Mouse (Mus musculus) heart, embryonic 16.5 days (tissue): ENCODE data around the gene Chd2. TPM values are rescaled to one million over a fixed set of nuclear protein-coding genes. Genes with fewer than 3 reads are reported as not detected.
A peak's percentile ranks its signal among the peaks of the same experiment; 100 is the strongest.

Experiments used
- ATAC-seq: fragments of 200-750 bp; cut with Nextera tagmentation; replicated peaks from 2 replicates; pipeline ENCODE4 v1.8.0; 2017; ENCODE audit warnings: moderate number of reproducible peaks; ENCODE audit not compliant: insufficient read depth, low FRiP score; ENCODE audit errors: extremely low read depth
- H3K27ac ChIP-seq: fragments of 300-500 bp; sonication (generic); 2 replicates; pipeline ENCODE4 v1.5.1; 2014; ENCODE audit warnings: mild to moderate bottlenecking, low read length, control low read depth, moderate library complexity
- H3K27me3 ChIP-seq: fragments of 300-500 bp; sonication (generic); 2 replicates; pipeline ENCODE4 v1.6.1; 2014; ENCODE audit warnings: low read length, mixed read lengths; ENCODE audit not compliant: control insufficient read depth, insufficient read depth
- H3K36me3 ChIP-seq: fragments of 300-500 bp; sonication (generic); 2 replicates; pipeline ENCODE4 v1.6.1; 2014; ENCODE audit not compliant: control insufficient read depth, insufficient read depth
- H3K4me1 ChIP-seq: fragments of 300-500 bp; sonication (generic); 2 replicates; pipeline ENCODE4 v1.6.1; 2014; ENCODE audit warnings: low read length, mixed read lengths; ENCODE audit not compliant: control insufficient read depth, insufficient read depth
- H3K4me2 ChIP-seq: fragments of 300-500 bp; sonication (generic); 2 replicates; pipeline ENCODE4 v1.6.1; 2014; ENCODE audit warnings: low read depth, mild to moderate bottlenecking, control low read depth, low read length
- H3K4me3 ChIP-seq: fragments of 300-500 bp; sonication (generic); 2 replicates; pipeline ENCODE4 v1.5.1; 2014; ENCODE audit warnings: mild to moderate bottlenecking, control low read depth, low read length
- H3K9ac ChIP-seq: fragments of 300-500 bp; sonication (generic); 2 replicates; pipeline ENCODE4 v1.6.1; 2014; ENCODE audit warnings: low read length, control low read depth
- H3K9me3 ChIP-seq: fragments of 300-500 bp; sonication (generic); replicated peaks from 2 replicates; pipeline ENCODE4 v1.6.1; 2016; ENCODE audit warnings: low read length; ENCODE audit not compliant: control insufficient read depth
- WGBS: fragments of 180-500 bp; shearing (Covaris S2); extraction: QIAGEN DNeasy Blood & Tissue Kit; methylation state at CpG from one replicate; pipeline ENCODE4 v1.1.7; 2014; 5-methylcytosine and 5-hydroxymethylcytosine counted together
- polyA plus RNA-seq: library from polyadenylated mRNA; unstranded; fragments of >200 nt; fragmentation: Nextera tagmentation; extraction: Ambion mirVana; gene quantifications from 2 replicates; pipeline ENCODE4 v1.2.1, GENCODE M21; 2015

The Chd2 gene
- 33.1 and 36.5 TPM in 2 replicates for polyA plus RNA-seq

- H3K27ac ChIP-seq: peak within 1 kb of the TSS; percentile 100
- H3K9ac ChIP-seq: peak within 1 kb of the TSS; percentile 97
- H3K27me3 ChIP-seq: no peaks in the 10 kb centered on the region
- ATAC-seq: 0 out of 2 replicates have a peak, but pooled peaks have one; percentile 28
- peaks cover 8% of the 10 kb centered on the region for H3K36me3 ChIP-seq
- WGBS: under 1% methylated on average over 15 of the region's 15 CpGs
- H3K4me3 ChIP-seq: peak within 1 kb of the TSS; percentile 88
- H3K4me2 ChIP-seq: peak within 1 kb of the TSS; percentile 60
- H3K4me1 ChIP-seq: peaks cover 13% of the 10 kb centered on the region
- H3K9me3 ChIP-seq: no peaks in the 10 kb centered on the region
These were observed at the start of gene Chd2 for GRCm38 (mm10) chr7:73541412-73542130. Chd2 (minus strand) TSS chr7:73541830.

- 91% methylated on average over 5 of the region's 5 CpGs for WGBS
- no peak overlapping the region for H3K4me2 ChIP-seq
- no peak for ATAC-seq
- H3K27ac ChIP-seq: no peak overlapping the region
- H3K9me3 ChIP-seq: no peaks in the 10 kb centered on the region
- peaks cover 23% of the 10 kb centered on the region for H3K4me1 ChIP-seq
- no peak overlapping the region for H3K4me3 ChIP-seq
- H3K27me3 ChIP-seq: no peaks in the 10 kb centered on the region
- no peak overlapping the region for H3K9ac ChIP-seq
- H3K36me3 ChIP-seq: no peaks in the 10 kb centered on the region
These were observed 49.1 kb upstream of the Chd2 start for GRCm38 (mm10) chr7:73590757-73591156.

GRCm38 (mm10) chr7:73589208-73589771 lies 47.7 kb upstream of the Chd2 start:
- no peaks in the 10 kb centered on the region for H3K9me3 ChIP-seq
- H3K27me3 ChIP-seq: no peaks in the 10 kb centered on the region
- 19% methylated on average over 14 of the region's 14 CpGs for WGBS
- peak overlapping the region; percentile 11; the same call in 1 of the 2 replicates for H3K4me3 ChIP-seq
- no peaks in the 10 kb centered on the region for H3K36me3 ChIP-seq
- no peak for ATAC-seq
- H3K4me2 ChIP-seq: peak overlapping the region; percentile 48
- H3K4me1 ChIP-seq: peaks cover 32% of the 10 kb centered on the region
- peak overlapping the region; percentile 51; the same call in 1 of the 2 replicates for H3K9ac ChIP-seq
- peak overlapping the region; percentile 83 for H3K27ac ChIP-seq

- WGBS: 57% methylated on average over 8 of the region's 8 CpGs
- ATAC-seq: no peak
- peak overlapping the region; percentile 83 for H3K27ac ChIP-seq
- H3K9ac ChIP-seq: no peak overlapping the region; the same call in 1 of the 2 replicates
- peaks cover 35% of the 10 kb centered on the region for H3K4me1 ChIP-seq
- no peak overlapping the region for H3K4me3 ChIP-seq
- no peak overlapping the region for H3K4me2 ChIP-seq
- no peaks in the 10 kb centered on the region for H3K36me3 ChIP-seq
- H3K9me3 ChIP-seq: no peaks in the 10 kb centered on the region
- H3K27me3 ChIP-seq: no peaks in the 10 kb centered on the region
These were observed 46.8 kb upstream of the Chd2 start for GRCm38 (mm10) chr7:73588351-73588906.

GRCm38 (mm10) chr7:73586717-73587116 lies 45.1 kb upstream of the Chd2 start:
- H3K36me3 ChIP-seq: no peaks in the 10 kb centered on the region
- ATAC-seq: no peak
- H3K27ac ChIP-seq: no peak overlapping the region
- H3K27me3 ChIP-seq: no peaks in the 10 kb centered on the region
- H3K9me3 ChIP-seq: no peaks in the 10 kb centered on the region
- H3K4me1 ChIP-seq: peaks cover 37% of the 10 kb centered on the region
- WGBS: 81% methylated on average over 6 of the region's 6 CpGs
- no peak overlapping the region for H3K4me2 ChIP-seq
- H3K9ac ChIP-seq: no peak overlapping the region
- H3K4me3 ChIP-seq: no peak overlapping the region

- WGBS: 72% methylated on average over 11 of the region's 11 CpGs
- no peak for ATAC-seq
- Histone ChIP-seq H3K4me1 (peaks cover 37% of the 10 kb centered on the region), H3K27me3 (no peaks in the 10 kb centered on the region), H3K9ac (no peak overlapping the region), H3K27ac (no peak overlapping the region), H3K4me2 (no peak overlapping the region), H3K4me3 (no peak overlapping the region), H3K9me3 (no peaks in the 10 kb centered on the region), H3K36me3 (no peaks in the 10 kb centered on the region)
These were observed 44.6 kb upstream of the Chd2 start for GRCm38 (mm10) chr7:73586206-73586605.

GRCm38 (mm10) chr7:73585114-73586032 lies 43.7 kb upstream of the Chd2 start:
- Histone ChIP-seq H3K27me3 (no peaks in the 10 kb centered on the region), H3K4me1 (peaks cover 37% of the 10 kb centered on the region), H3K9me3 (no peaks in the 10 kb centered on the region), H3K36me3 (no peaks in the 10 kb centered on the region), H3K4me3 (no peak overlapping the region), H3K27ac (peak overlapping the region; percentile 97), H3K9ac (peak overlapping the region; percentile 51; the same call in 1 of the 2 replicates), H3K4me2 (peak overlapping the region; percentile 35; the same call in 1 of the 2 replicates)
- ATAC-seq: no peak
- WGBS: 70% methylated on average over 22 of the region's 22 CpGs

- H3K4me3 ChIP-seq: peak overlapping the region; percentile 12; the same call in 1 of the 2 replicates
- H3K27me3 ChIP-seq: no peaks in the 10 kb centered on the region
- peak; percentile 72 for ATAC-seq
- H3K4me1 ChIP-seq: peaks cover 37% of the 10 kb centered on the region
- no peaks in the 10 kb centered on the region for H3K9me3 ChIP-seq
- 10% methylated on average over 13 of the region's 13 CpGs for WGBS
- peak overlapping the region; percentile 97 for H3K27ac ChIP-seq
- H3K36me3 ChIP-seq: no peaks in the 10 kb centered on the region
- peak overlapping the region; percentile 59 for H3K4me2 ChIP-seq
- H3K9ac ChIP-seq: peak overlapping the region; percentile 58
These were observed 42.7 kb upstream of the Chd2 start for GRCm38 (mm10) chr7:73584009-73584995.
